Mouse (Mus musculus): ENCODE measurements around the gene Calb2. TPM values are rescaled to one million over a fixed set of nuclear protein-coding genes. Genes with fewer than 3 reads are reported as not detected.

Calb2 gene
- polyA plus RNA-seq, 1 experiment from 2014 or later = 1.3 TPM

- peak; percentile 65 for DNase-seq (ENCODE audit: low spot score)
Observed at GRCm38 (mm10) chr8:110130537-110130936, 37.5 kb downstream of the Calb2 start.

GRCm38 (mm10) chr8:110119715-110120114 lies 48.3 kb downstream of the Calb2 start:
- no peak for DNase-seq (ENCODE audit: low spot score)

GRCm38 (mm10) chr8:110102653-110103052 lies 65.4 kb downstream of the Calb2 start, which contains the start of gene Gm17720:
TSS of gene Gm17720 (minus strand) at chr8:110102753.
- no peak for DNase-seq (ENCODE audit: low spot score)

- no peak for DNase-seq (ENCODE audit: low spot score)
Observed at GRCm38 (mm10) chr8:110101676-110102075, 66.3 kb downstream of the Calb2 start.

GRCm38 (mm10) chr8:110100907-110101306 lies 67.1 kb downstream of the Calb2 start, which contains the start of gene Gm21964:
TSS of gene Gm21964 (plus strand) at chr8:110101207.
- no peak for DNase-seq (ENCODE audit: low spot score)

GRCm38 (mm10) chr8:110091869-110092268 lies 76.1 kb downstream of the Calb2 start:
- no peak for DNase-seq (ENCODE audit: low spot score)

Other genes with a start within 250 kb of the Calb2 start
- gene Marveld3, start 206.0 kb downstream of the Calb2 start, polyA plus RNA-seq (2015; fragmentation: Nextera tagmentation; extraction: Ambion mirVana) = 0.44 and 0.73 TPM in 2 replicates
- gene Tat, start 177.8 kb downstream of the Calb2 start, polyA plus RNA-seq (2015; fragmentation: Nextera tagmentation; extraction: Ambion mirVana) = 0.12 TPM in 2 replicates
- gene Chst4, start 128.5 kb downstream of the Calb2 start, polyA plus RNA-seq (2015; fragmentation: Nextera tagmentation; extraction: Ambion mirVana) = not detected in 2 replicates
- gene Zfp612, start 88.5 kb downstream of the Calb2 start, polyA plus RNA-seq (2015; fragmentation: Nextera tagmentation; extraction: Ambion mirVana) = 1.2 and 1.5 TPM in 2 replicates
- 0.14 TPM in 1 of 2 replicates, not detected in the other for gene Gm21964, start 67.0 kb downstream of the Calb2 start, polyA plus RNA-seq (2015; fragmentation: Nextera tagmentation; extraction: Ambion mirVana)
- gene Gm17720, start 65.5 kb downstream of the Calb2 start, polyA plus RNA-seq (2015; fragmentation: Nextera tagmentation; extraction: Ambion mirVana) = not detected in 2 replicates
- gene Cmtr2, start 47.5 kb upstream of the Calb2 start, polyA plus RNA-seq (2015; fragmentation: Nextera tagmentation; extraction: Ambion mirVana) = 6.9 and 7.6 TPM in 2 replicates
- gene Hydin, start 98.8 kb upstream of the Calb2 start, polyA plus RNA-seq (2015; fragmentation: Nextera tagmentation; extraction: Ambion mirVana) = 0.14 and 0.18 TPM in 2 replicates